Mouse (Mus musculus) MEL-GATA-1-ER (cell line): ENCODE results near the gene Kcng3.

Source experiments
- DNase-seq: peaks from one replicate; pipeline ENCODE4 v3.0.0-alpha.2; 2012; ENCODE audit warnings: low read depth; ENCODE audit errors: extremely low read depth

Kcng3 gene

GRCm38 (mm10) chr17:83631783-83632652, at the start of gene Kcng3:
Gene Kcng3, minus strand, starts transcription at chr17:83631895.
- DNase-seq, result no peak

GRCm38 (mm10) chr17:83677370-83677769, 45.7 kb upstream of the Kcng3 start:
- no peak for DNase-seq

GRCm38 (mm10) chr17:83672685-83673084, 41.0 kb upstream of the Kcng3 start:
- no peak for DNase-seq

GRCm38 (mm10) chr17:83667934-83668690, 36.4 kb upstream of the Kcng3 start:
- no peak for DNase-seq

GRCm38 (mm10) chr17:83666597-83667287, 35.0 kb upstream of the Kcng3 start:
- DNase-seq, result peak; percentile 53

DNA sequence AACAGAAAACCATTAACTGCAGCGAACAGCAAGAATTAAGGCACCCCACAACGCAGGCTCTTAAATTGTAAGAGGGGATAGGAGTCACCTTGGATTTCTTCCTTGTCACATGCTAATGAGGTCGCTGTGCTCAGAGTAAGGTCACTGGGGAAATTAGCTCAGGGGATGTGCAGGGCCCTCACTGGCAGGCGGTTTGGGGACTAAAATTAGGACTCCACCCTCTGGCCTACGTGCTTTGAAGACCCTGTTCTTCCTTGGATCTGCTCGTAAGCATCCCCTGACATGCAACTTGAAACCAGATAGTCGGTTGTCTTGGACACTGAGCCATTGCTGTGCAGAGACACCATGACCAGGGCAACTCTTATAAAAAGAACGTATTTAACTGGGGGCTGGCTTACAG, 33.1 kb upstream of the Kcng3 start:
- DNase-seq, result no peak

GRCm38 (mm10) chr17:83658943-83659342, 27.2 kb upstream of the Kcng3 start:
- peak; percentile 29 for DNase-seq

DNA sequence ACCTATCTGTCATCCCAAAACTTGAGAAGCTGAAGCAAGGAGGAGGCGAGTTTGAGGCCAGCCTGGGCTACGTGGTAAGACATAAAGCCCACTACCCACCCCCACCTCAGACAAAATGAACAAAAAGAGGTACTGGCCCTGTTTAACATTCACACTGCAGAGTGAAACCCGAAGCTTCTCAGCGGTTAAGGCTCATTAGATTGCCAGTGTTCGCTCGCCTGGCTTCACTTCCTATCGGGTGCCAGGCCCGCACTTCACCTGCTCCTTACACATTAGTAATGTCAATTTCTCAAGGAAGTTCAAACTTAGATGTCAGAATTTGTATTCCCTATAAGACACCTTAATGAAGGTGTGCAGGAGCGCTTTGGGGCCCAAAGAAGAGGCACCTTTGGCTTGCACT, 25.7 kb upstream of the Kcng3 start:
- no peak for DNase-seq

GRCm38 (mm10) chr17:83655732-83656131, 24.0 kb upstream of the Kcng3 start:
- DNase-seq, result no peak

DNA sequence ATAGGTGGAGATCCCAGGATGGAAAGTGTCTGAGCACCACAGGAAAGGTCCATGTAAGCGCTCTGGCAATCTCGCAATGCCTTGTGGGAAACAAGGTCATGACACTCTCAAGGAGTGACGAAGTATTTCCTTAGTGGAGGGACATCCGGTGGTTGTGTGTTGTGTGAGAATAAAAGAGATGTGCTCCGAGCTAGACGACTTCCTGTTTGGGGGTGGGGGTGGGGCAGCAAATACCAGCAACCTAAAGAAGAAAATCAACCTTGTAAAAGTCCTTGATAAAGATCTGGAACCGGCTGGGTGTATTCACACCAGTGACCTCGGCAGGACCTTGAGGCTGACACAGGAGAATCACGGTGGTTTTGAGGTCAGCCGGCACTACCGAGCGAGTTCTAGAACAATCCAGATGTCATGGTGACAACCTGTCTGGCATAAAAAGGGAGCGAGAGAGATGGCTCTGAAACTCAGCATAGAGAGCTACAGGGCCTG, 23.0 kb upstream of the Kcng3 start:
- DNase-seq, result no peak

- no peak for DNase-seq
Observed at GRCm38 (mm10) chr17:83653635-83654034, 21.9 kb upstream of the Kcng3 start.

DNA sequence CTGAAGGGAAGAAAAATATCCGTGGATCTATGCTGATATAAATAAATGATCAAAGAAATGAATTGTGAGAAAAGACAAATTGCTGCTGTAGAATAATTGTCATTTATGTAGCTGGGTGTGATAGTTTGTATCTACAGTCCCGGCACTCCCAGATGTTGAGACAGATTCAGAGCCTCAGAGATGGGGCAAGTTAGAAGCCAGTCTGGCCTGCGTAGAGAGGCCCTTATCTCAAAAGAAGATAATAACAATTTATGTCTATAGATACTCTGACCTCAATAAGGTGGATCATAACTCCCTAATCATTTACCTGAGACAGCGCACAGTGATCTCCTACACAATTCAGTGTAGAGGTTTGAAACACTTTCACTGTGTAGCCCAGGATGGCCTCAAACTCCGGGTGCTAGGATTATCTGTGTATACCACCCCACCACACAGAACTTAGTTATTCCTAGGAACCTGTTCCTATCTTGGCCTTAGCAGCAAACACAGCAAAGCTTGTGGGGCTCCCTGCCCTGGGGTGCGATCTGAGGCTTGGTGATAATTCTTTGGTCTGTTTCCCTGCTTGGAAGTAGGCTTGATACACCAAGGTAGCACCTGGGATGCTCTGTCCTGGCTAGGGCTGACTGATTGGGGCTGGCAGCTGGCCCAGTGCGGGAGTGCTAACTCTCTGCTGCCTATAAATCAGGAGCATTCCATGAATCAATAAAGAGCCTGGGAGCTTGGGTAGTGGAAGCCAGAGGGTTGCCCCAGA, 19.4 kb upstream of the Kcng3 start:
- no peak for DNase-seq

DNA sequence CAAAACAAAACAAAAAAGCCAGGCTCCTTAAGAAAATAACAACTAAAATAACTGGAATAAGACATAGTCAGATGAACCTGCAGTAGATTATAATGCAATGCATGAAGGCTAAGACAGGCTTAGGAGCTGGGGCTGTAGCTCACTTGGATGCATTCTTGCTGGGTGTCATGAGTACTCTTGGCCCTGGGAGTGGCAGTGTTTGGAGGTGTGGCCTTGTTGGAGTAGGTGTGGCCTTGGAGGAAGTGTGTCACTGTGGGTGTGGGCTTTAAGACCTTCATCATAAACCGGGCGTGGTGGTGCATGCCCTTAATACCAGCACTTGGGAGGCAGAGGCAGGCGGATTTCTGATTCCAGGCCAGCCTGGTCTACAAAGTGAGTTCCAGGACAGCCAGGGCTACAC, 18.3 kb upstream of the Kcng3 start:
- DNase-seq, result no peak

DNA sequence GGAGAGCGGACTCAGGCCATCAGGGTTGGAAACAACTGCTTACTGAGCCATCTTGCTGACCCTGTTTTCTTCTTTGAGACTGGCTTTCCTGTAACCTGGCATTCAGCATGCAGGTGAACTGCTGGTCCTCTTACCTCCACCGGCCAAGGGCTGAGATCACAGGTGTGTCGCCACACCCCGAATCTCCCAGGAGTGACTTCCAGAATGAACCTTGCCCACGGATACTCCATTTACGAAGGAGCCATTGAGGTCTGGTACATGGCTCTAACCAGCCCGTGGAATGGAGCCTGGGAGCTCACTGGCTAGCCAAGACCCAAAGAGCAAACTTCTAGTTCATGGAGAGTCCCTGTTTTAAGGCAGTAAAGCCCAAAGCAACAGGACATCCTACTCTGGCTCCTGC, 15.7 kb upstream of the Kcng3 start:
- DNase-seq, result no peak

DNA sequence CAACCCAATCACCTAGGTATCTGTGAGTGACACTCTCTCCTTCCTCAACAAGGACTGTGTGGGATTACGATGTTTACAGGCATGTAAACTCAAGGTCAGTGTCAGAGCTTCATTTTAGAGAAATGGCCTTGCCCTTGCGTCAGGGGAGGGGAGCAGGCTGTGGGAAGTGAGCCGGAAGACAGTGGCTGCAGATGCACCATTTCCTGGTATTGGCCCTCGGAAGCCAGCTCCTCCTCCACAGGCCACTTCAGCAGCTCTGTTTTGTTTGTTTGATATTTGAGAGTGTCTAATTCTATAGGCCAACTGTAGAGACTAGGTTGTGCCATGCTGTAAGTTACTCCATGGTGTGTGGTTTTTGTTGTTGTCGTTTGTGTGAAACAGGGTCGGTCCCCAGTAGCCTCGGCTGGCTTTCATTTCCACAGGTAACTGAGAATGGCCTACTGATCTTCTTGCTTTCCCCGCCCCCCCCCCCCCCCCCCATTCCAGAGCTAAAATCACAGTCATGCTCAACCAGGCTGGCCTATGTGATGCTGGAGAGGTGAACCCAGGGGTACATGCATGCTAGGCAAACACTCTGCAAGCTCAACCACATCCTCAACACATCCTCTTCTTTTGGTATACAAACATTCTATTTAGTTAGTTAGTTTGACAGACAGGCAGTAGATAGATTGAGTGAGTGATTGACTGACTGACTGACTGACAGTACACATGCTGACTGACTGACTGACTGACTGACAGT, 14.9 kb upstream of the Kcng3 start:
- no peak for DNase-seq

DNA sequence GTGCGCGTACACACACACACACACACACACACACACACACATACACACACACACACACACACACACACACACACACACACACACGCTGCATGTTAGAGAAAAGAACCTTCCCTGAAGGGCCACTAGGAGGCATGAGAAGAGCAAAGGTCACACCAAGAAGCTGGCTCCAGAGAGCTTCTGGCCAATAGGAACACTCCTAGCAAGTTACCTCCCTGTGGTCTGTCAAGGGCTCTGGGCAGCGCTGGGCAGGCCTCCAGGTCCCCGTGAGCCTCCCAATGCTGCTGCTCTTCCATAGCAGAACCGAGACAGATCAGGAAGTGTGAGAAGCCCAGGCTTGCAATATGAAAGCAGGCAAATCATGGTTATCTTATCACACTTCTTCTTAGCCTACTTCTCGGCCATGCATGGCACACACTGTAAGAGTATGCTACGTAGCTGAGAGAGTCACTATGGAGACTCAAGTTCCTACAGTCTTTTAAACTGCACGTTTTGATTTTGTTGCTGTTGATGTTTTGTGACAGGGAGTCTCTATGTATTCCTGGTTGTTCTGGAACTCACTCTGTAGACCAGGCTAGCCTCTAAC, 13.6 kb upstream of the Kcng3 start:
- DNase-seq, result peak; percentile 24

- DNase-seq, result peak; percentile 49
Observed at GRCm38 (mm10) chr17:83637393-83637792, 5.7 kb upstream of the Kcng3 start.

DNA sequence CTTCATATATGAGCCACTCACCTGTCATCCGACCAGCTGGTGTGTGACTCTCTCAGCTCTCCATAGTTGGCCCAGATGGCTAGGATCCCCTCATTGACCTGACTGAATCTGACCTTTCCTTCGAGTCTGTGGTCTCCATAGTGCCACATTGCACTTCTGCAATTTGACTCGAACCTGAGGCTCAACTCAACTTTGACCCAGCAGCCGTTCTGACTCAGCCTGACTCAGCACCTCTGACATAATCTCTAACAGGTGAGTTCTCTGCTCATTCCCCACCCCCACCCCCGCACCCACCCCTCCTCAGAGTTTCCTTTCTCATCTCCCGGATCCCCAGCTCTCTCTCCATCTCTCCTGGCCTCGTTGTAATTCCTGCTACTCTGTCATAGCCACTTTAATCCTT, 4.7 kb upstream of the Kcng3 start:
- DNase-seq, result no peak

GRCm38 (mm10) chr17:83632653-83633570, 1.2 kb upstream of the Kcng3 start:
- DNase-seq, result no peak
